Mouse (Mus musculus) CH12.LX (cell line): ENCODE data around the gene Ntm. TPM values are rescaled to one million over a fixed set of nuclear protein-coding genes. Genes with fewer than 3 reads are reported as not detected.

Experiments
- DNase-seq: peaks from one replicate; pipeline ENCODE4 v3.0.0-alpha.2; 2013; ENCODE audit errors: extremely low read depth
- H3K27ac ChIP-seq: 2 replicates; pipeline ENCODE4 v1.5.1; 2012; ENCODE audit warnings: low read depth, mild to moderate bottlenecking, control low read depth, moderate library complexity; ENCODE audit not compliant: insufficient read depth
- H3K27me3 ChIP-seq: replicated peaks from 2 replicates; pipeline ENCODE3; 2012; ENCODE audit warnings: inconsistent platforms
- H3K36me3 ChIP-seq, 2 experiments: replicated peaks in 1 of 2; 2 replicates each; pipeline versions ENCODE3 to v1.6.1; 2012; ENCODE audit warnings: inconsistent platforms in 1 of 2, low read length in 1 of 2, mild to moderate bottlenecking in 1 of 2, mixed read lengths in 1 of 2, moderate library complexity in 1 of 2; ENCODE audit not compliant: control insufficient read depth in 1 of 2, insufficient read depth in 1 of 2
- H3K4me1 ChIP-seq, 2 experiments: 2 replicates each; pipeline ENCODE4 v1.6.1; 2012; ENCODE audit warnings: inconsistent platforms in 1 of 2, moderate library complexity in 1 of 2; ENCODE audit not compliant: insufficient read depth in 2 of 2, control insufficient read depth in 1 of 2
- H3K4me2 ChIP-seq: 2 replicates; pipeline ENCODE4 v1.6.1; 2012; ENCODE audit warnings: low read depth, mild to moderate bottlenecking, control low read depth; ENCODE audit not compliant: poor library complexity, insufficient read depth, severe bottlenecking
- H3K4me3 ChIP-seq, 3 experiments: fragments of 150-350 bp in 1 of 3; sonication (generic) in 1 of 3; replicated peaks in 1 of 3; 2 replicates each; pipeline versions ENCODE3 to v1.5.1; 2011 to 2012; ENCODE audit warnings: low read depth in 2 of 3, low read length in 2 of 3, mild to moderate bottlenecking in 2 of 3, moderate library complexity in 2 of 3, control low read depth in 1 of 3, improper control_type of control experiment in 1 of 3, inconsistent platforms in 1 of 3, mixed read lengths in 1 of 3; ENCODE audit not compliant: poor library complexity in 1 of 3
- H3K79me2 ChIP-seq: replicated peaks from 2 replicates; pipeline ENCODE4 v1.6.1; 2012; ENCODE audit warnings: mild to moderate bottlenecking, moderate library complexity; ENCODE audit not compliant: control insufficient read depth, poor library complexity, insufficient read depth, severe bottlenecking; ENCODE audit errors: extremely low read depth
- H3K9ac ChIP-seq: 2 replicates; pipeline ENCODE4 v1.6.1; 2012; ENCODE audit warnings: low read depth, mild to moderate bottlenecking, control low read depth, moderate library complexity; ENCODE audit not compliant: insufficient read depth
- H3K9me3 ChIP-seq: replicated peaks from 2 replicates; pipeline ENCODE3; 2012; ENCODE audit warnings: low read length, inconsistent platforms, mixed read lengths
- CHD1 ChIP-seq: IDR thresholded peaks from 2 replicates; pipeline ENCODE4 v1.6.1; 2012; ENCODE audit warnings: low read depth, low read length, improper control_type of control experiment, inconsistent platforms
- E2F4 ChIP-seq: IDR thresholded peaks from 2 replicates; pipeline ENCODE4 v1.6.1; 2011; ENCODE audit warnings: low read depth, low read length, improper control_type of control experiment; ENCODE audit not compliant: insufficient replicate concordance
- EP300 ChIP-seq: IDR thresholded peaks from 2 replicates; pipeline ENCODE4 v1.6.1; 2011; ENCODE audit warnings: low read length, improper control_type of control experiment
- JUND ChIP-seq: conservative IDR thresholded peaks from 2 replicates; pipeline ENCODE4 v1.6.1; 2011; ENCODE audit warnings: low read depth, low read length, improper control_type of control experiment
- MAFK ChIP-seq: IDR thresholded peaks from 2 replicates; pipeline ENCODE4 v1.6.1; 2011; ENCODE audit warnings: low read length, improper control_type of control experiment; ENCODE audit not compliant: insufficient replicate concordance
- MEF2A ChIP-seq: IDR thresholded peaks from 2 replicates; pipeline ENCODE4 v1.6.1; 2014; ENCODE audit warnings: low read depth, mild to moderate bottlenecking, inconsistent platforms, low read length, improper control_type of control experiment, borderline replicate concordance
- MXI1 ChIP-seq: IDR thresholded peaks from 2 replicates; pipeline ENCODE4 v1.6.1; 2011; ENCODE audit warnings: mild to moderate bottlenecking, low read depth, low read length, improper control_type of control experiment
- NELFE ChIP-seq: IDR thresholded peaks from 2 replicates; pipeline ENCODE4 v1.6.1; 2011; ENCODE audit warnings: low read depth, low read length, improper control_type of control experiment
- NRF1 ChIP-seq: IDR thresholded peaks from 2 replicates; pipeline ENCODE4 v1.6.1; 2014; ENCODE audit warnings: low read depth, mild to moderate bottlenecking, inconsistent platforms, low read length, improper control_type of control experiment, moderate library complexity
- PAX5 ChIP-seq: IDR thresholded peaks from 2 replicates; pipeline ENCODE4 v1.6.1; 2012; ENCODE audit warnings: low read length, inconsistent platforms, mixed read lengths
- POLR2A ChIP-seq: IDR thresholded peaks from 2 replicates; pipeline ENCODE4 v1.6.1; 2011; ENCODE audit warnings: low read depth, mild to moderate bottlenecking, improper control_type of control experiment, low read length
- RAD21 ChIP-seq: IDR thresholded peaks from 2 replicates; pipeline ENCODE4 v1.6.1; 2011; ENCODE audit warnings: low read depth, mild to moderate bottlenecking, low read length, improper control_type of control experiment, moderate library complexity
- RCOR1 ChIP-seq: conservative IDR thresholded peaks from 2 replicates; pipeline ENCODE4 v1.6.1; 2012; ENCODE audit warnings: low read depth, mild to moderate bottlenecking, inconsistent platforms, low read length, improper control_type of control experiment
- SIN3A ChIP-seq: IDR thresholded peaks from 2 replicates; pipeline ENCODE4 v1.6.1; 2012; ENCODE audit warnings: low read length, improper control_type of control experiment, inconsistent platforms
- TBP ChIP-seq: conservative IDR thresholded peaks from 2 replicates; pipeline ENCODE4 v1.6.1; 2011; ENCODE audit warnings: low read depth, low read length, improper control_type of control experiment
- TCF12 ChIP-seq: IDR thresholded peaks from 2 replicates; pipeline ENCODE4 v1.6.1; 2014; ENCODE audit warnings: low read depth, mild to moderate bottlenecking, inconsistent platforms, low read length, improper control_type of control experiment
- UBTF ChIP-seq: IDR thresholded peaks from 2 replicates; pipeline ENCODE4 v1.6.1; 2012; ENCODE audit warnings: low read depth, mild to moderate bottlenecking, inconsistent platforms, low read length, improper control_type of control experiment, moderate library complexity
- ZC3H11A ChIP-seq: IDR thresholded peaks from 2 replicates; pipeline ENCODE4 v1.6.1; 2012; ENCODE audit warnings: low read depth, mild to moderate bottlenecking, inconsistent platforms, low read length, improper control_type of control experiment
- ZKSCAN1 ChIP-seq: IDR thresholded peaks from 2 replicates; pipeline ENCODE4 v1.6.1; 2012; ENCODE audit warnings: low read depth, inconsistent platforms, low read length, improper control_type of control experiment, borderline replicate concordance
- ZMIZ1 ChIP-seq: IDR thresholded peaks from 2 replicates; pipeline ENCODE4 v1.6.1; 2012; ENCODE audit warnings: low read depth, mild to moderate bottlenecking, inconsistent platforms, low read length, improper control_type of control experiment
- dilution Hi-C: fragments of 300-500 bp; cut with MboI; formaldehyde crosslinking; loops from 2 replicates; pipeline ENCODE4 v1.14.3; 2020; ENCODE audit warnings: low sequenced_read_pairs; ENCODE audit not compliant: extremely low pct_unique_long_range_greater_than_20kb, extremely low pct_ligation_motif_present
- in situ Hi-C: fragments of 300-500 bp; cut with MboI; formaldehyde crosslinking; loops from 3 replicates; pipeline ENCODE4 v1.14.3; 2019; ENCODE audit warnings: low sequenced_read_pairs, low pct_ligation_motif_present, low pct_unique_long_range_greater_than_20kb, mixed read lengths
- polyA plus RNA-seq: library from polyadenylated mRNA; unstranded; fragments of >175 nt; gene quantifications from 2 replicates; pipeline ENCODE4 v1.2.1, GENCODE M21; 2012; ENCODE audit warnings: low read depth; ENCODE audit not compliant: insufficient read length
- total RNA-seq, 2 experiments: library from RNA; depleted of rRNA; stranded (reverse); fragments of 300-350 nt in 1 of 2; fragments of >200 nt in 1 of 2; gene quantifications; 2 replicates each; pipeline ENCODE4 v1.2.3; 2012 to 2014

Gene Ntm
- total and polyA plus RNA-seq, 3 experiments = not detected

DNA sequence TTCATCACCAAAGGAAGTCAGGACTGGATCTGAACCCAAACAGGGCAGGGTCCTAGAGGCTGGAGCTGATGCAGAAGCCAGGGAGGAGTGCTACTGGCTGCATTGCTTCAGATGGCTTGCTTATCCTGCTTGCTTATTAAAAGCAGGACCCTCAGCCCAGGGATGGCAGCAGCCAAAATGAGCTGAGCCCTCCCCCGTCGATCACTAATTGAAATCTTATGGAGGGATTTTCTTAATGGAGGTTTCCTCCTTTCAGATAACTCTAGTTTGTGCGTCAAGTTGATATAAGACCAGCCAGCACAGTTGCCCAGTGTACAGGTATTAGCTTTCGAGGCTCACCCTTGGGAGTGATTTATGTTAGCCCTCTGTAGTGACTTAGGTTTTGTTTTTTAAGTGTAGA is 826.9 kb downstream of the Ntm start:
- Histone ChIP-seq H3K4me3 (no peak overlapping the region), H3K9me3 (peaks cover 70% of the 10 kb centered on the region), H3K4me2 (no peak overlapping the region), H3K36me3 (no peaks in the 10 kb centered on the region), H3K4me1 (no peaks in the 10 kb centered on the region), H3K79me2 (no peaks in the 10 kb centered on the region), H3K27ac (no peak overlapping the region), H3K27me3 (no peaks in the 10 kb centered on the region)
- dilution Hi-C loops = no loop called here
- no peak for DNase-seq
- TF ChIP-seq TBP (no peak), TCF12 (no peak), CHD1 (no peak), PAX5 (no peak), ZKSCAN1 (no peak), NELFE (no peak), JUND (no peak), RCOR1 (no peak), RAD21 (no peak), NRF1 (no peak), POLR2A (no peak), EP300 (no peak), MXI1 (no peak), UBTF (no peak), MEF2A (no peak), MAFK (no peak)
- TF ChIP-seq, all 38 proteins: peak for 0
- in situ Hi-C loops = no loop called here
- no peak overlapping the region for H3K9ac ChIP-seq

- dilution Hi-C loops = no loop called here
- H3K27me3 ChIP-seq = no peaks in the 10 kb centered on the region
- H3K27ac ChIP-seq = no peak overlapping the region
- no peak for DNase-seq
- no peaks in the 10 kb centered on the region for H3K36me3 ChIP-seq
- TF ChIP-seq POLR2A (no peak), ZMIZ1 (no peak), SIN3A (no peak), UBTF (no peak), PAX5 (no peak), ZC3H11A (no peak), E2F4 (no peak), JUND (no peak), TBP (no peak)
- peaks cover 59% of the 10 kb centered on the region for H3K9me3 ChIP-seq
- H3K9ac ChIP-seq = no peak overlapping the region
- no peak overlapping the region for H3K4me2 ChIP-seq
- in situ Hi-C loops = no loop called here
- no peak overlapping the region for H3K4me3 ChIP-seq
- no peaks in the 10 kb centered on the region for H3K4me1 ChIP-seq
- no peaks in the 10 kb centered on the region for H3K79me2 ChIP-seq
Observed at GRCm38 (mm10) chr9:29130717-29131292, 832.1 kb downstream of the Ntm start.
